9 mouse cellular contexts compared by ENCODE assay signal in the genomic region with DNA sequence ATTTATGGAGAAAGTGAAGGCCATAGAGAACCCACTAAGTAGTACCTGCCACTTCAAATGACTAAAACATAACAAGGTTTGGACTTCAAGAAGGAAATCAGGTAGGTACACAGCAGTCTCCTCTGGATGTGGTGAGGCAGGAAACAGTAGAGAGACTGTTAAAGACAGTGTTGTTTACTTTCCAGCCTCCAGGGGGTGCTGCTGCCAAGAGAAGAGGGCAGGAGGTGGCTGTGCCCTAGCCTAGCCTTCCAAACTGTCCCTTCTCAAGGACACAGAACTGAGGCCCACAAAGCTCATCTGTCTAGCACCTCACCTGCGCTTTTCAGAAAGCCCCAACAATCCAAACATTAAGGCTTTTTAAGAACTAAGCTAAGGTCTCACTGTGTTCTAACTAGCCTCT.
A peak's percentile ranks its signal among the peaks of the same experiment; 100 is the strongest.
DNase-seq lines count a peak whose midpoint lies in the region; ATAC-seq and TF ChIP-seq lines count a peak whose summit lies in the region.
"Had no signal": no experiment of that assay in that cellular context is flagged by ENCODE, and none has a peak within 500 bp of the region (broad histone marks: within the 10 kb centered on the region; RNA-seq: fewer than 3 reads in every experiment).

No protein-coding gene starts in this region.

- H3K9me3 ChIP-seq in forebrain, postnatal 0 days (ENCODE audit: low read length) = no peaks in the 10 kb centered on the region
- no peaks in the 10 kb centered on the region for H3K9me3 ChIP-seq in forebrain, embryonic 12.5 days
- H3K9me3 ChIP-seq in midbrain, postnatal 0 days (ENCODE audit: low read length) = no peaks in the 10 kb centered on the region
- H3K9me3 ChIP-seq: liver, embryonic 15.5 days had no signal

- H3K27ac ChIP-seq in forebrain, postnatal 0 days (ENCODE audit: low read depth, low read length) = no peak overlapping the region
- no peak overlapping the region for H3K27ac ChIP-seq in forebrain, embryonic 12.5 days
- H3K27ac ChIP-seq in left cerebral cortex, adult 2 months = peak overlapping the region; percentile 51; the same call in 1 of the 2 replicates
- no peak overlapping the region for H3K27ac ChIP-seq in midbrain, postnatal 0 days (ENCODE audit: low read depth, low read length)
- H3K27ac ChIP-seq: liver, embryonic 15.5 days had no signal

- H3K36me3 ChIP-seq in forebrain, postnatal 0 days (ENCODE audit: insufficient read depth) = no peaks in the 10 kb centered on the region
- no peaks in the 10 kb centered on the region for H3K36me3 ChIP-seq in forebrain, embryonic 12.5 days (replicated peaks)
- no peaks in the 10 kb centered on the region for H3K36me3 ChIP-seq in midbrain, postnatal 0 days (ENCODE audit: insufficient read depth, low read length)
- H3K36me3 ChIP-seq: liver, embryonic 15.5 days had no signal

- peak; percentile 53; the same call in 1 of the 2 replicates for ATAC-seq in forebrain, postnatal 0 days
- ATAC-seq in forebrain, embryonic 12.5 days (ENCODE audit: low FRiP score) = no peak
- ATAC-seq in midbrain, postnatal 0 days (ENCODE audit: low FRiP score) = no peak

- intact Hi-C loops in heart, postnatal 10 days (cut with DNase I) = loop anchor here (1.0 to 10.0 kb wide), 2 partner anchors 37 to 104 kb away; no protein-coding TSS in a partner anchor
- intact Hi-C loops in left cerebral cortex, adult 2 months (cut with DNase I) = loop anchor here (1.0 kb wide), 1 partner anchor 36 kb away; no protein-coding TSS in a partner anchor

- no peak overlapping the region for H3K4me3 ChIP-seq in forebrain, postnatal 0 days (ENCODE audit: low read depth, low read length)
- H3K4me3 ChIP-seq in forebrain, embryonic 12.5 days (replicated peaks) = no peak overlapping the region
- H3K4me3 ChIP-seq in left cerebral cortex, adult 2 months = no peak overlapping the region
- H3K4me3 ChIP-seq in midbrain, postnatal 0 days (ENCODE audit: low read depth, low read length) = no peak overlapping the region
- H3K4me3 ChIP-seq: liver, embryonic 15.5 days had no signal

- DNase-seq in forebrain, postnatal 0 days = peak; percentile 50
- DNase-seq in T-cell, adult 2 months (ENCODE audit: low spot score) = peak; percentile 20
- DNase-seq in embryo, embryonic 10 days (ENCODE audit: low spot score) = peak; percentile 77
- DNase-seq in heart, postnatal 10 days = peak; percentile 81 to 88
- DNase-seq in left cerebral cortex, adult 2 months (ENCODE audit: extremely low spot score in 1 of 2, low spot score in 2 of 2) = peak; percentile 47 to 65
- peak; percentile 57 for DNase-seq in midbrain, postnatal 0 days (ENCODE audit: low spot score)
- DNase-seq in testis, postnatal 14 days (ENCODE audit: low spot score) = peak; percentile 37

- WGBS in forebrain, postnatal 0 days = 43% methylated on average over 1 of the region's 1 CpGs
- 25% methylated on average over 1 of the region's 1 CpGs for WGBS in forebrain, embryonic 12.5 days
- 47% methylated on average over 1 of the region's 1 CpGs for WGBS in midbrain, postnatal 0 days

- no peaks in the 10 kb centered on the region for H3K27me3 ChIP-seq in forebrain, postnatal 0 days (ENCODE audit: insufficient read depth, low read length)
- no peaks in the 10 kb centered on the region for H3K27me3 ChIP-seq in forebrain, embryonic 12.5 days
- H3K27me3 ChIP-seq in midbrain, postnatal 0 days (ENCODE audit: insufficient read depth, low read length) = no peaks in the 10 kb centered on the region
- H3K27me3 ChIP-seq: liver, embryonic 15.5 days had no signal

- TF ChIP-seq CTCF in forebrain, postnatal 0 days (IDR thresholded peaks at IDR 0.05; ENCODE audit: low read depth) = peak; percentile 79
- peak; percentile 83 for TF ChIP-seq CTCF in left cerebral cortex, adult 2 months (IDR thresholded peaks at IDR 0.05)
- TF ChIP-seq CTCF in midbrain, postnatal 0 days (IDR thresholded peaks at IDR 0.05) = peak; percentile 80

- H3K4me1 ChIP-seq in forebrain, postnatal 0 days (ENCODE audit: insufficient read depth) = 0 out of 2 replicates have a peak, but pooled peaks cover 2% of the 10 kb centered on the region
- H3K4me1 ChIP-seq in forebrain, embryonic 12.5 days = no peaks in the 10 kb centered on the region
- H3K4me1 ChIP-seq in midbrain, postnatal 0 days (ENCODE audit: insufficient read depth, low read length) = no peaks in the 10 kb centered on the region
- H3K4me1 ChIP-seq: liver, embryonic 15.5 days had no signal

- no peak overlapping the region for H3K9ac ChIP-seq in forebrain, postnatal 0 days
- no peak overlapping the region for H3K9ac ChIP-seq in forebrain, embryonic 12.5 days
- no peak overlapping the region for H3K9ac ChIP-seq in midbrain, postnatal 0 days (replicated peaks; ENCODE audit: low read length, poor library complexity, severe bottlenecking)
- H3K9ac ChIP-seq: liver, embryonic 15.5 days had no signal

- H3K4me2 ChIP-seq in forebrain, postnatal 0 days (ENCODE audit: low read depth) = no peak overlapping the region
- no peak overlapping the region for H3K4me2 ChIP-seq in forebrain, embryonic 12.5 days
- no peak overlapping the region for H3K4me2 ChIP-seq in midbrain, postnatal 0 days (ENCODE audit: low read depth, low read length, poor library complexity, severe bottlenecking)
- H3K4me2 ChIP-seq: liver, embryonic 15.5 days had no signal

Comparison
In these comparisons a context has a peak if more than half of its experiments do, and no peak if none do; other contexts are left out.
1. DNase-seq: peak in every context shown above with its lines; median percentile 84 in heart, postnatal 10 days; 77 in embryo, embryonic 10 days; 57 in midbrain, postnatal 0 days; 56 in left cerebral cortex, adult 2 months; 50 in forebrain, postnatal 0 days; 37 in testis, postnatal 14 days; 20 in T-cell, adult 2 months.